Mouse (Mus musculus) hindbrain, embryonic 14.5 days (tissue): ENCODE data around the gene Atp2b4. TPM values are rescaled to one million over a fixed set of nuclear protein-coding genes. Genes with fewer than 3 reads are reported as not detected.
A peak's percentile ranks its signal among the peaks of the same experiment; 100 is the strongest.

Experiments used
- ATAC-seq: fragments of 200-750 bp; cut with Nextera tagmentation; 2 replicates; pipeline ENCODE4 v1.8.0; 2017; ENCODE audit warnings: moderate number of reproducible peaks, mild to moderate bottlenecking, moderate TSS enrichment, moderate library complexity; ENCODE audit not compliant: low FRiP score
- DNase-seq: peaks from one replicate; pipeline ENCODE4 v3.0.0-alpha.2; 2015; ENCODE audit warnings: low spot score
- H3K27ac ChIP-seq: fragments of 300-500 bp; sonication (generic); 2 replicates; pipeline ENCODE4 v1.5.1; 2014; ENCODE audit warnings: mild to moderate bottlenecking, moderate library complexity
- H3K27me3 ChIP-seq: fragments of 300-500 bp; sonication (generic); 2 replicates; pipeline ENCODE4 v1.6.1; 2014; ENCODE audit warnings: mild to moderate bottlenecking, low read length, mixed read lengths; ENCODE audit not compliant: control insufficient read depth, insufficient read depth
- H3K36me3 ChIP-seq: fragments of 300-500 bp; sonication (generic); replicated peaks from 2 replicates; pipeline ENCODE4 v1.6.1; 2014; ENCODE audit not compliant: control insufficient read depth, insufficient read depth
- H3K4me1 ChIP-seq: fragments of 300-500 bp; sonication (generic); replicated peaks from 2 replicates; pipeline ENCODE4 v1.6.1; 2014; ENCODE audit warnings: antibody characterized with exemption, low read length, mixed read lengths; ENCODE audit not compliant: control insufficient read depth, insufficient read depth
- H3K4me2 ChIP-seq: fragments of 300-500 bp; sonication (generic); replicated peaks from 2 replicates; pipeline ENCODE4 v1.6.1; 2014; ENCODE audit warnings: mild to moderate bottlenecking, moderate library complexity
- H3K4me3 ChIP-seq: fragments of 300-500 bp; sonication (generic); replicated peaks from 2 replicates; pipeline ENCODE4 v1.5.1; 2014; ENCODE audit warnings: mild to moderate bottlenecking, low read length
- H3K9ac ChIP-seq: fragments of 300-500 bp; sonication (generic); 2 replicates; pipeline ENCODE4 v1.6.1; 2014
- H3K9me3 ChIP-seq: fragments of 300-500 bp; sonication (generic); 2 replicates; pipeline ENCODE4 v1.6.1; 2016; ENCODE audit warnings: low read length; ENCODE audit not compliant: control insufficient read depth
- WGBS: fragments of 180-500 bp; shearing (Covaris S2); extraction: QIAGEN DNeasy Blood & Tissue Kit; methylation state at CpG from one replicate; pipeline ENCODE4 v1.1.7; 2014; 5-methylcytosine and 5-hydroxymethylcytosine counted together
- polyA plus RNA-seq: library from polyadenylated mRNA; unstranded; fragments of >200 nt; fragmentation: Nextera tagmentation; extraction: Ambion mirVana; gene quantifications from 2 replicates; pipeline ENCODE4 v1.2.1, GENCODE M21; 2014

Atp2b4 gene
- polyA plus RNA-seq, 1 experiment from 2014 or later = 23.3 TPM

GRCm38 (mm10) chr1:133801743-133802142 is 902 bp upstream of the Atp2b4 start:
- peak overlapping the region; percentile 63; the same call in 1 of the 2 replicates for H3K4me2 ChIP-seq
- ATAC-seq (no peak), DNase-seq (no peak)
- no peak overlapping the region for H3K4me3 ChIP-seq
- WGBS = 76% methylated on average over 5 of the region's 5 CpGs
- H3K36me3 ChIP-seq = no peaks in the 10 kb centered on the region
- no peaks in the 10 kb centered on the region; the same call in 1 of the 2 replicates for H3K27me3 ChIP-seq
- H3K9ac ChIP-seq = no peak overlapping the region
- peaks cover 25% of the 10 kb centered on the region for H3K4me1 ChIP-seq
- H3K27ac ChIP-seq = no peak overlapping the region
- no peaks in the 10 kb centered on the region for H3K9me3 ChIP-seq

DNA sequence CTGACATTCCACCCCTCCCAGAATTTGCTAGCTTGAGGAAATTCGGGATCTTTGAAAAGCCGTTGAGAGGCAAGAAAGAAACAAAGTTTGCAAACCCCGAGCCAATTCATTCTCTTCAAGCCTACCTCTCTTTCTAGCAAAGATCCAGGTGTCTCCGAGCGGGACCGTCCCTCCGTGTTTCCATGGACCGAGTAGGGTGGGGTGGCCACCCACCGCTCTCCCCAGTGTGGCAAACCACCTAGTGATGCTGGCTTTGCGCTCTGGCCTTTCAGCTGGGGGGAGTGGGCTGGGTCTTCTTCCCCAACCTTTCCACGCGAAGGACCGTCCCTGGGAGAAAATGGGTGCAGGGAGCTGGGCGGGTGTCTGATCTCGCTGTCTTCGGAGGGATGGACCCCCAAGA is 329 bp downstream of the Atp2b4 start:
- H3K9me3 ChIP-seq = no peaks in the 10 kb centered on the region
- H3K36me3 ChIP-seq = no peaks in the 10 kb centered on the region
- WGBS = under 1% methylated on average over 16 of the region's 16 CpGs
- peak overlapping the region; percentile 47 for H3K9ac ChIP-seq
- H3K27ac ChIP-seq = no peak overlapping the region
- ATAC-seq (no peak), DNase-seq (no peak)
- H3K4me2 ChIP-seq = peak overlapping the region; percentile 63
- H3K27me3 ChIP-seq = no peaks in the 10 kb centered on the region; the same call in 1 of the 2 replicates
- peaks cover 25% of the 10 kb centered on the region for H3K4me1 ChIP-seq
- H3K4me3 ChIP-seq = peak overlapping the region; percentile 41

- Histone ChIP-seq H3K9ac (peak overlapping the region; percentile 47), H3K9me3 (no peaks in the 10 kb centered on the region), H3K27ac (no peak overlapping the region), H3K27me3 (no peaks in the 10 kb centered on the region; the same call in 1 of the 2 replicates), H3K36me3 (no peaks in the 10 kb centered on the region), H3K4me2 (peak overlapping the region; percentile 63), H3K4me1 (peaks cover 25% of the 10 kb centered on the region), H3K4me3 (peak overlapping the region; percentile 41)
- DNase-seq (no peak), ATAC-seq (no peak)
- 4% methylated on average over 21 of the region's 21 CpGs for WGBS
Observed at GRCm38 (mm10) chr1:133799686-133800445, 975 bp downstream of the Atp2b4 start.

- 69% methylated on average over 1 of the region's 1 CpGs for WGBS
- H3K4me2 ChIP-seq = peak overlapping the region; percentile 63
- H3K27ac ChIP-seq = no peak overlapping the region
- no peaks in the 10 kb centered on the region for H3K36me3 ChIP-seq
- H3K4me3 ChIP-seq = peak overlapping the region; percentile 41
- H3K9me3 ChIP-seq = no peaks in the 10 kb centered on the region
- no peaks in the 10 kb centered on the region; the same call in 1 of the 2 replicates for H3K27me3 ChIP-seq
- no peak for DNase-seq
- ATAC-seq = no peak
- no peak overlapping the region for H3K9ac ChIP-seq
- peaks cover 25% of the 10 kb centered on the region for H3K4me1 ChIP-seq
Observed at GRCm38 (mm10) chr1:133798821-133799415, 1.9 kb downstream of the Atp2b4 start.

- Histone ChIP-seq H3K36me3 (no peaks in the 10 kb centered on the region), H3K9ac (no peak overlapping the region; the same call in 1 of the 2 replicates), H3K27ac (no peak overlapping the region), H3K4me3 (0 out of 2 replicates have a peak overlapping the region, but pooled peaks have one; percentile 1), H3K4me1 (peaks cover 25% of the 10 kb centered on the region), H3K9me3 (no peaks in the 10 kb centered on the region), H3K4me2 (peak overlapping the region; percentile 63), H3K27me3 (no peaks in the 10 kb centered on the region; the same call in 1 of the 2 replicates)
- ATAC-seq = no peak
- no peak for DNase-seq
- WGBS = 28% methylated on average over 9 of the region's 9 CpGs
Observed at GRCm38 (mm10) chr1:133797979-133798820, 2.6 kb downstream of the Atp2b4 start.

DNA sequence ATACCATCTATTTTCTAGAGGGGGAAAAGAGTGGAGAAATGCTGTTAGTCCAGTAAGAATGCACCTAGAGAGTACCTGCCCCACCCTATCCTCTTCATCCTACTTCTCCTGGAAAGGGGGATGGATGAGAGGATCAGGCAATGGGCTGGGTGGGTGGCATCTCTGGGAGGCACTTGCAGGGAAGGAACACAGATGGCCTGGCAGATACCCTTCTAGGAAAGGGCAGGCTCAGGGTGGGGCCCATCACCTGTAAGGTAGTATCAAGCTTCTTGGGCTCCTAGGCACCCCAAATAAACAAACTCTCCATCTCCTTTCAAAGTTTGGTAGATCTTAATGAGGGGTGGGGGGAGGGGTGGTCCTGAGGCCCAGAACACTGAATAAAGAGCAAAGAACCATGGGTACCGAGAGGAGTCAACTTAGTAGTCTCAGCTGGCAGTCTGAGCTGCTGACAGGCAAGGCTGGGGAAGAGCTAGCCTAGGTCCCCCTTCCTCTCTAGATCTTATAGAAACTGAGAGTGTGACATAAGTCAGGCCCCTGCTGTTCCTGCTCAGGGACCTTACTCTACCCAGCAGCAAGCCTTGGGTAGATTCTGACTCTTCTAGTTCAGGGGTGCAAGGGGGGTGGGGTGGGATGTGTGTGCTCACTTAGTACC is 3.4 kb downstream of the Atp2b4 start:
- DNase-seq (no peak), ATAC-seq (no peak)
- Histone ChIP-seq H3K9me3 (no peaks in the 10 kb centered on the region), H3K36me3 (no peaks in the 10 kb centered on the region), H3K9ac (no peak overlapping the region), H3K4me2 (no peak overlapping the region), H3K27ac (no peak overlapping the region), H3K4me1 (peaks cover 25% of the 10 kb centered on the region), H3K4me3 (no peak overlapping the region), H3K27me3 (no peaks in the 10 kb centered on the region; the same call in 1 of the 2 replicates)
- WGBS = 58% methylated on average over 1 of the region's 1 CpGs

- no peak overlapping the region for H3K4me3 ChIP-seq
- H3K27ac ChIP-seq = no peak overlapping the region
- no peak overlapping the region for H3K4me2 ChIP-seq
- no peaks in the 10 kb centered on the region for H3K9me3 ChIP-seq
- H3K27me3 ChIP-seq = no peaks in the 10 kb centered on the region
- 67% methylated on average over 1 of the region's 1 CpGs for WGBS
- H3K9ac ChIP-seq = no peak overlapping the region
- no peak for ATAC-seq
- H3K4me1 ChIP-seq = peaks cover under 1% of the 10 kb centered on the region; the same call in 1 of the 2 replicates
- no peak for DNase-seq
- no peaks in the 10 kb centered on the region for H3K36me3 ChIP-seq
Observed at GRCm38 (mm10) chr1:133793646-133794045, 7.2 kb downstream of the Atp2b4 start.

GRCm38 (mm10) chr1:133790011-133790410 is 10.8 kb downstream of the Atp2b4 start:
- H3K4me3 ChIP-seq = no peak overlapping the region
- H3K9ac ChIP-seq = no peak overlapping the region
- H3K27ac ChIP-seq = no peak overlapping the region
- H3K4me2 ChIP-seq = no peak overlapping the region
- H3K9me3 ChIP-seq = no peaks in the 10 kb centered on the region
- no peaks in the 10 kb centered on the region for H3K36me3 ChIP-seq
- WGBS = 89% methylated on average over 4 of the region's 4 CpGs
- H3K27me3 ChIP-seq = no peaks in the 10 kb centered on the region
- ATAC-seq = no peak
- 0 out of 2 replicates have a peak, but pooled peaks cover 4% of the 10 kb centered on the region for H3K4me1 ChIP-seq
- no peak for DNase-seq
